Mouse (Mus musculus): Measurements from ENCODE around the gene Tmprss11g.

GRCm38 (mm10) chr5:86546693-86547092 is 28.3 kb upstream of the Tmprss11g start:
- no peak for TF ChIP-seq POLR2A (IDR thresholded peaks at IDR 0.05; ENCODE audit: insufficient read depth, low read depth, low read length)
- no peak for TF ChIP-seq CTCF (IDR thresholded peaks at IDR 0.05)
